Mouse (Mus musculus): ENCODE results near the gene Lrrc20. TPM values are rescaled to one million over a fixed set of nuclear protein-coding genes. Genes with fewer than 3 reads are reported as not detected.

The Lrrc20 gene
- polyA plus RNA-seq, 1 experiment from 2014 or later = 5.9 TPM

- no peaks in the 10 kb centered on the region for H3K27me3 ChIP-seq (replicated peaks)
- 88% methylated on average over 7 of the region's 7 CpGs for WGBS
- H3K27ac ChIP-seq = no peak overlapping the region
- ATAC-seq = no peak
- no peak overlapping the region for H3K9ac ChIP-seq
- no peak overlapping the region for H3K4me3 ChIP-seq (replicated peaks)
- H3K4me1 ChIP-seq (replicated peaks) = peaks cover 27% of the 10 kb centered on the region
- H3K9me3 ChIP-seq = no peaks in the 10 kb centered on the region
- no peaks in the 10 kb centered on the region for H3K36me3 ChIP-seq
- H3K4me2 ChIP-seq (replicated peaks) = no peak overlapping the region
Observed at GRCm38 (mm10) chr10:61533285-61533684, 57.7 kb downstream of the Lrrc20 start.

DNA sequence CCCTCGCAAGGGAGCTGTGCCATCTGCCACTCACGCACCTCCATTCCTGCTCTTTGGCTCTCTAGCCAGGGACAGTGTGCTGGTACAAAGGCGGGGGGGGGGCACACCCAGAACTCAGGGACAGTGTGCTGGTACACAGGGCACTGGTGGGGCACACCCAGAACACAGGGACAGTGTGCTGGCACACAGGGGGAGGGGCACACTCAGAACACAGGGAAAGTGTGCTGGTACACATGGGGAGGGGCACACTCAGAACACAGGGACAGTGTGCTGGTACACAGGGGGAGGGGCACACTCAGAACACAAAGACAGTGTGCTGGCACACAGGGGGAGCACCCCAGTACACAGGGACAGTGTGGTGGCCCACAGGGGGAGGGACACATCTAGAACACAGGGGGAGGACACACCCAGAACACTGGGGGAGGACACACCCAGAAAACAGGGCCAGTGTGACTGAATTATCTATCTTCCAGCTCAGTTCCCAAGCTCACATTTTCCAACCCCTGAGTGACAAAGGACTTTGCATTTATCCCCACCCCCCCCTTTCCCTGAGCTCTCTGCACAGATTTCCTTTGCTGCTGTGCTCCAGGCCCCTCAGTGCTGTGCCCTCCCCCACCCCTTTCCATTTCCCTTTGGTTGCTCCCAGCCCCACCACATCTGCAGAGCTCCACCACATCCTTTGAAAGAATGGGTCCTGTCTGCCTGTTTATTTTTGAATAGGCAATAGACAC is 58.9 kb downstream of the Lrrc20 start:
- H3K4me2 ChIP-seq (replicated peaks) = no peak overlapping the region
- no peaks in the 10 kb centered on the region for H3K27me3 ChIP-seq (replicated peaks)
- no peaks in the 10 kb centered on the region for H3K36me3 ChIP-seq
- peak; percentile 69 for ATAC-seq
- H3K4me3 ChIP-seq (replicated peaks) = no peak overlapping the region
- no peak overlapping the region for H3K9ac ChIP-seq
- peaks cover 27% of the 10 kb centered on the region for H3K4me1 ChIP-seq (replicated peaks)
- 71% methylated on average over 3 of the region's 3 CpGs for WGBS
- H3K27ac ChIP-seq = peak overlapping the region; percentile 70
- H3K9me3 ChIP-seq = no peaks in the 10 kb centered on the region

DNA sequence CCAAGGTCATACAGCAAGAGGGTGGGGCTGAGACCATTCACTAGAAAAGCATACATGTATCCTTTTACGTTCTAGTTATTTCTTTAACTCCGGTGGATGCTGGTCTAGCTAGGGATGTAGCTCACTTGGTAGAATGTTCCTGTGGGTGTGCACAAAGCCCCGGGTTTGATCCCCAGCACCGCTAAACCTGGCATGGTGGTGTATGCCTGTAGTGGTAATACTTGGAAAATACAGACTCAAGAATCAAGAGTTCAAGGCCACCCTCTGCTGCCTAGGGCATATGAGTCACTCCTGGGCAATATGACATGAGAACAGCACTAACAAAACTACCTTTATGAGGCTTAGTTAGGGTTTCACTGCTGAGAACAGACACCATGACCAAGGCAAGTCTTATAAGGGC is 59.8 kb downstream of the Lrrc20 start:
- whole genome bisulfite sequencing = 77% methylated on average over 4 of the region's 4 CpGs
- H3K4me3 ChIP-seq (replicated peaks) = no peak overlapping the region
- H3K27ac ChIP-seq = peak overlapping the region; percentile 62; the same call in 1 of the 2 replicates
- no peak overlapping the region for H3K9ac ChIP-seq
- no peaks in the 10 kb centered on the region for H3K9me3 ChIP-seq
- H3K4me2 ChIP-seq (replicated peaks) = no peak overlapping the region
- no peak for ATAC-seq
- H3K4me1 ChIP-seq (replicated peaks) = peaks cover 27% of the 10 kb centered on the region
- H3K27me3 ChIP-seq (replicated peaks) = no peaks in the 10 kb centered on the region
- no peaks in the 10 kb centered on the region for H3K36me3 ChIP-seq

GRCm38 (mm10) chr10:61536130-61537035 is 60.8 kb downstream of the Lrrc20 start:
- peak overlapping the region; percentile 62 for H3K27ac ChIP-seq
- no peaks in the 10 kb centered on the region for H3K27me3 ChIP-seq (replicated peaks)
- no peaks in the 10 kb centered on the region for H3K36me3 ChIP-seq
- WGBS = 23% methylated on average over 20 of the region's 20 CpGs
- no peaks in the 10 kb centered on the region for H3K9me3 ChIP-seq
- no peak overlapping the region for H3K4me3 ChIP-seq (replicated peaks)
- peak; percentile 68 for ATAC-seq
- H3K9ac ChIP-seq = 0 out of 2 replicates have a peak overlapping the region, but pooled peaks have one; percentile 10
- H3K4me1 ChIP-seq (replicated peaks) = peaks cover 27% of the 10 kb centered on the region
- H3K4me2 ChIP-seq (replicated peaks) = peak overlapping the region; percentile 43

- Histone ChIP-seq H3K27me3 (replicated peaks) (no peaks in the 10 kb centered on the region), H3K27ac (0 out of 2 replicates have a peak overlapping the region, but pooled peaks have one; percentile 62), H3K4me2 (replicated peaks) (no peak overlapping the region), H3K9me3 (no peaks in the 10 kb centered on the region), H3K4me1 (replicated peaks) (peaks cover 27% of the 10 kb centered on the region), H3K4me3 (replicated peaks) (no peak overlapping the region), H3K36me3 (no peaks in the 10 kb centered on the region), H3K9ac (no peak overlapping the region)
- 71% methylated on average over 5 of the region's 5 CpGs for WGBS
- ATAC-seq = 0 out of 2 replicates have a peak, but pooled peaks have one; percentile 22
Observed at GRCm38 (mm10) chr10:61537036-61537380, 61.4 kb downstream of the Lrrc20 start.

GRCm38 (mm10) chr10:61538446-61538845 is 62.8 kb downstream of the Lrrc20 start:
- peaks cover 30% of the 10 kb centered on the region for H3K4me1 ChIP-seq (replicated peaks)
- no peak overlapping the region for H3K4me3 ChIP-seq (replicated peaks)
- H3K27me3 ChIP-seq (replicated peaks) = no peaks in the 10 kb centered on the region
- no peak overlapping the region for H3K4me2 ChIP-seq (replicated peaks)
- H3K36me3 ChIP-seq = no peaks in the 10 kb centered on the region
- 65% methylated on average over 4 of the region's 4 CpGs for WGBS
- H3K27ac ChIP-seq = no peak overlapping the region
- no peaks in the 10 kb centered on the region for H3K9me3 ChIP-seq
- ATAC-seq = no peak
- no peak overlapping the region for H3K9ac ChIP-seq

GRCm38 (mm10) chr10:61544127-61544862 is 68.7 kb downstream of the Lrrc20 start:
- no peaks in the 10 kb centered on the region for H3K9me3 ChIP-seq

DNA sequence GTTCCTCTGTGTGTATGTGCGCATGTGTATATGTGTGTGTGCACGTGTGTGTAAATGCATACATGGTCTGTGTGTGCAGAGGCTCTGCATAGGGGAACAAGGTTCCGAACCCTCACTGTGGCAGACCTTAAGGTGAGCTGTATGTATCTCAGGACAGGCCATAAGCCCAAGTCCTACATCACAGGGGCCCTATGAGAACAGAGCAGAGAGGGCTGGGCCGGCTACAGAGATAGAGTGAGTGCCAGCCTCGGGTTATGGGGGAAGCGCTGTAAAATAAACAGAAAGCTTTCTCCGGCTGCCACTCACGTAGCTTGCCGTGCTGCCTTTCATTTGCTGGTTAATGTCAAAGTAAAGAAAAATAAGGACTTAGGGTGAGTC is 69.3 kb downstream of the Lrrc20 start:
- peaks cover 18% of the 10 kb centered on the region; the same call in 1 of the 2 replicates for H3K4me1 ChIP-seq (replicated peaks)
- no peaks in the 10 kb centered on the region for H3K36me3 ChIP-seq
- ATAC-seq = peak; percentile 72
- no peaks in the 10 kb centered on the region for H3K9me3 ChIP-seq
- peak overlapping the region; percentile 40 for H3K4me2 ChIP-seq (replicated peaks)
- H3K27me3 ChIP-seq (replicated peaks) = no peaks in the 10 kb centered on the region
- no peak overlapping the region for H3K4me3 ChIP-seq (replicated peaks)
- no peak overlapping the region for H3K9ac ChIP-seq
- H3K27ac ChIP-seq = no peak overlapping the region
- WGBS = 36% methylated on average over 9 of the region's 9 CpGs

More at GRCm38 (mm10) chr10:61544127-61544862, 68.7 kb downstream of the Lrrc20 start:
- Histone ChIP-seq H3K36me3 (no peaks in the 10 kb centered on the region), H3K4me3 (replicated peaks) (no peak overlapping the region), H3K4me1 (replicated peaks) (peaks cover 18% of the 10 kb centered on the region; the same call in 1 of the 2 replicates), H3K4me2 (replicated peaks) (peak overlapping the region; percentile 40), H3K27me3 (replicated peaks) (no peaks in the 10 kb centered on the region), H3K27ac (no peak overlapping the region), H3K9ac (no peak overlapping the region)
- peak; percentile 93 for ATAC-seq
- 29% methylated on average over 12 of the region's 12 CpGs for WGBS

- H3K36me3 ChIP-seq = no peaks in the 10 kb centered on the region
- peaks cover under 1% of the 10 kb centered on the region; the same call in 1 of the 2 replicates for H3K4me1 ChIP-seq (replicated peaks)
- H3K27ac ChIP-seq = no peak overlapping the region
- H3K4me2 ChIP-seq (replicated peaks) = no peak overlapping the region
- no peak overlapping the region for H3K4me3 ChIP-seq (replicated peaks)
- H3K9ac ChIP-seq = no peak overlapping the region
- WGBS = 90% methylated on average over 8 of the region's 8 CpGs
- H3K9me3 ChIP-seq = no peaks in the 10 kb centered on the region
- ATAC-seq = no peak
- no peaks in the 10 kb centered on the region for H3K27me3 ChIP-seq (replicated peaks)
Observed at GRCm38 (mm10) chr10:61550106-61550505, 74.5 kb downstream of the Lrrc20 start.

- H3K9me3 ChIP-seq = no peaks in the 10 kb centered on the region
- H3K9ac ChIP-seq = no peak overlapping the region
- H3K36me3 ChIP-seq = no peaks in the 10 kb centered on the region
- 85% methylated on average over 6 of the region's 6 CpGs for WGBS
- no peaks in the 10 kb centered on the region for H3K27me3 ChIP-seq (replicated peaks)
- no peak overlapping the region for H3K4me3 ChIP-seq (replicated peaks)
- H3K4me2 ChIP-seq (replicated peaks) = no peak overlapping the region
- no peaks in the 10 kb centered on the region for H3K4me1 ChIP-seq (replicated peaks)
- no peak for ATAC-seq
- no peak overlapping the region for H3K27ac ChIP-seq
Observed at GRCm38 (mm10) chr10:61555155-61555554, 79.6 kb downstream of the Lrrc20 start.

- H3K36me3 ChIP-seq = no peaks in the 10 kb centered on the region
- no peak overlapping the region for H3K9ac ChIP-seq
- ATAC-seq = no peak
- WGBS = 76% methylated on average over 2 of the region's 2 CpGs
- H3K4me2 ChIP-seq (replicated peaks) = no peak overlapping the region
- no peak overlapping the region for H3K4me3 ChIP-seq (replicated peaks)
- no peaks in the 10 kb centered on the region for H3K4me1 ChIP-seq (replicated peaks)
- no peaks in the 10 kb centered on the region for H3K27me3 ChIP-seq (replicated peaks)
- no peaks in the 10 kb centered on the region for H3K9me3 ChIP-seq
- H3K27ac ChIP-seq = no peak overlapping the region
Observed at GRCm38 (mm10) chr10:61558631-61559030, 83.0 kb downstream of the Lrrc20 start.

GRCm38 (mm10) chr10:61559544-61559943 is 83.9 kb downstream of the Lrrc20 start:
- no peak overlapping the region for H3K27ac ChIP-seq
- H3K4me2 ChIP-seq (replicated peaks) = no peak overlapping the region
- H3K9ac ChIP-seq = no peak overlapping the region
- H3K4me1 ChIP-seq (replicated peaks) = no peaks in the 10 kb centered on the region
- ATAC-seq = no peak
- H3K36me3 ChIP-seq = no peaks in the 10 kb centered on the region
- no peaks in the 10 kb centered on the region for H3K27me3 ChIP-seq (replicated peaks)
- no peaks in the 10 kb centered on the region for H3K9me3 ChIP-seq
- H3K4me3 ChIP-seq (replicated peaks) = no peak overlapping the region
